Comparison of ENCODE assay signal across 18 mouse cellular contexts in the genomic region with DNA sequence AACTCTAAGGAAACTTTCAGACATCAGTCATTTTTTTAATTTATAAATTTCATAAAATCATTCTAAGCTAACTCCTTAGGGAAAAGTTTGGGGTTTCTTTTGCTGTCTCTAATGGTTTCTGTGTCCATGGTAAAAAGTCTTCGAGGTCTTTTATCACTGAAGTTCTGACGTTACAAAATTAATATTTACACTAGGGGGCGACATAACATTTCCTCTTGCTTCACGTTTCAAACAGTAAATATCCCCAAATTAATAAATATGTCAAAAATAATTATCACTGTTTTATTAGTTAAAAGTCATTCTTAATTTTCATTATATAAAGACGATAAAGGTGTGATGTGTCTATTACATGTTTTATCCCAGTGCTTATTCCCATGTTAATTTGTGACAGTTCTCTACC. TPM values are rescaled to one million over a fixed set of nuclear protein-coding genes. Genes with fewer than 3 reads are reported as not detected.
DNase-seq lines count a peak whose midpoint lies in the region; TF ChIP-seq lines count a peak whose summit lies in the region.
"Had no signal": no experiment of that assay in that cellular context is flagged by ENCODE, and none has a peak within 500 bp of the region (broad histone marks: within the 10 kb centered on the region; RNA-seq: fewer than 3 reads in every experiment).

No protein-coding gene starts in this region.

- H3K79me2 ChIP-seq in liver, adult 2 months (ENCODE audit: control insufficient read depth, insufficient read depth, low read length) = no peaks in the 10 kb centered on the region

- no peaks in the 10 kb centered on the region for H3K36me3 ChIP-seq in liver, adult 2 months (ENCODE audit: control insufficient read depth, insufficient read depth, low read length)
- no peaks in the 10 kb centered on the region for H3K36me3 ChIP-seq in E14TG2a.4 (ENCODE audit: insufficient read depth, low read length)
- H3K36me3 ChIP-seq: embryonic facial prominence, embryonic 15.5 days; limb, embryonic 13.5 days had no signal

- no peaks in the 10 kb centered on the region for H3K9me3 ChIP-seq in E14TG2a.4 (ENCODE audit: low read length)
- H3K9me3 ChIP-seq: embryonic facial prominence, embryonic 15.5 days; limb, embryonic 13.5 days had no signal

- intact Hi-C loops in gastrocnemius, adult 2 months (cut with DNase I) = no loop called here

- H3K9ac ChIP-seq in liver, adult 2 months (ENCODE audit: low read depth, low read length) = no peak overlapping the region
- H3K9ac ChIP-seq: embryonic facial prominence, embryonic 15.5 days; limb, embryonic 13.5 days had no signal

- no peak for DNase-seq in gastrocnemius, adult 2 months
- no peak for DNase-seq in gastrocnemius, postnatal 10 days
- DNase-seq in liver, adult 2 months (ENCODE audit: extremely low read depth, low read depth, low spot score) = peak; percentile 10
- DNase-seq in liver = no peak
- peak; percentile 67 for DNase-seq in embryo, embryonic 10.5 days (ENCODE audit: low spot score)
- no peak for DNase-seq in kidney, adult 8-10 months
- DNase-seq in urinary bladder, postnatal 4 days (ENCODE audit: low spot score in 2 of 2) = no peak
- DNase-seq: adrenal gland, postnatal 36 days; cerebellum, adult 8-10 months; gastrocnemius, postnatal 36 days; kidney, postnatal 25 days; layer of hippocampus, postnatal 36 days; lung, postnatal 36 days; right cerebral cortex, postnatal 25 days; thymus, postnatal 14 days had no signal

- H3K4me1 ChIP-seq in liver, adult 2 months (ENCODE audit: control insufficient read depth, insufficient read depth, low read length) = no peaks in the 10 kb centered on the region
- no peaks in the 10 kb centered on the region; the same call in 1 of the 2 replicates for H3K4me1 ChIP-seq in E14TG2a.4 (replicated peaks; ENCODE audit: low read depth, low read length)
- H3K4me1 ChIP-seq: embryonic facial prominence, embryonic 15.5 days; limb, embryonic 13.5 days had no signal

- TF ChIP-seq POLR2A in liver, adult 2 months (IDR thresholded peaks at IDR 0.05; ENCODE audit: extremely low read depth, insufficient read depth, low read length) = no peak

- no peaks in the 10 kb centered on the region for H3K27me3 ChIP-seq in liver, adult 2 months (ENCODE audit: control insufficient read depth, insufficient read depth, low read length)
- H3K27me3 ChIP-seq in E14TG2a.4 (ENCODE audit: insufficient read depth, low read length) = no peaks in the 10 kb centered on the region
- H3K27me3 ChIP-seq: embryonic facial prominence, embryonic 15.5 days; limb, embryonic 13.5 days had no signal

- no peak overlapping the region for H3K27ac ChIP-seq in gastrocnemius, adult 2 months
- no peak overlapping the region for H3K27ac ChIP-seq in liver, adult 2 months (replicated peaks; ENCODE audit: insufficient read depth, low read depth, low read length)
- H3K27ac ChIP-seq: embryonic facial prominence, embryonic 15.5 days; limb, embryonic 13.5 days had no signal

- H3K4me3 ChIP-seq in gastrocnemius, adult 2 months = no peak overlapping the region
- H3K4me3 ChIP-seq in liver, adult 2 months (ENCODE audit: insufficient read depth, low read depth, low read length) = no peak overlapping the region
- H3K4me3 ChIP-seq in E14TG2a.4 (replicated peaks; ENCODE audit: low read length) = no peak overlapping the region
- H3K4me3 ChIP-seq: embryonic facial prominence, embryonic 15.5 days; limb, embryonic 13.5 days had no signal

- peak; percentile 41; the same call in 1 of the 2 replicates for TF ChIP-seq CTCF in gastrocnemius, adult 2 months (IDR thresholded peaks at IDR 0.05)
- TF ChIP-seq CTCF in liver, adult 2 months (IDR thresholded peaks at IDR 0.05; ENCODE audit: low read depth, low read length) = peak; percentile 18; the same call in 1 of the 2 replicates
- peak; percentile 25; the same call in 1 of the 2 replicates for TF ChIP-seq CTCF in E14TG2a.4 (conservative IDR thresholded peaks at IDR 0.05; ENCODE audit: low read length)

- 28% methylated on average over 5 of the region's 5 CpGs for WGBS in liver, adult 2 months

RNA-seq across cellular contexts. Expression of a gene that starts 11.6 kb away (rescaled TPM):
- not detected for total RNA-seq in gastrocnemius, adult 2 months (2021)
- total RNA-seq in gastrocnemius, postnatal 10 days (2021) = not detected
- not detected in 2 replicates for total RNA-seq in liver, adult 2 months (2014; rRNA removed)
- not detected in 2 replicates for polyA plus RNA-seq in liver, adult 2 months (2012; rRNA removed)
- total RNA-seq: gastrocnemius, postnatal 36 days had no signal

Comparison
In these comparisons a context has a peak if more than half of its experiments do, and no peak if none do; other contexts are left out.
1. DNase-seq: peak in liver, adult 2 months (single experiment) and embryo, embryonic 10.5 days (single experiment); none in gastrocnemius, adult 2 months (single experiment), gastrocnemius, postnatal 10 days (single experiment), liver (single experiment), kidney, adult 8-10 months (0 of 2) and urinary bladder, postnatal 4 days (0 of 2).
2. Peak in every context shown above with its lines, with median percentiles within 50 percentile points of each other: CTCF ChIP-seq.